Mouse (Mus musculus): ENCODE measurements around the gene Rpl23a. TPM values are rescaled to one million over a fixed set of nuclear protein-coding genes. Genes with fewer than 3 reads are reported as not detected.

Gene Rpl23a
- polyA plus RNA-seq, 1 experiment from 2014 or later, result 983 TPM

GRCm38 (mm10) chr11:78172034-78172747 lies 11.2 kb downstream of the Rpl23a start:
- H3K27me3 ChIP-seq, result no peaks in the 10 kb centered on the region
- peaks cover 10% of the 10 kb centered on the region for H3K4me1 ChIP-seq
- H3K9ac ChIP-seq, result no peak overlapping the region
- no peaks in the 10 kb centered on the region for H3K36me3 ChIP-seq
- H3K4me3 ChIP-seq, result no peak overlapping the region
- H3K9me3 ChIP-seq (replicated peaks), result no peaks in the 10 kb centered on the region
- no peak overlapping the region for H3K4me2 ChIP-seq (replicated peaks)
- 83% methylated on average over 16 of the region's 16 CpGs for WGBS
- H3K27ac ChIP-seq, result no peak overlapping the region
- ATAC-seq (ENCODE audit: low FRiP score), result no peak

DNA sequence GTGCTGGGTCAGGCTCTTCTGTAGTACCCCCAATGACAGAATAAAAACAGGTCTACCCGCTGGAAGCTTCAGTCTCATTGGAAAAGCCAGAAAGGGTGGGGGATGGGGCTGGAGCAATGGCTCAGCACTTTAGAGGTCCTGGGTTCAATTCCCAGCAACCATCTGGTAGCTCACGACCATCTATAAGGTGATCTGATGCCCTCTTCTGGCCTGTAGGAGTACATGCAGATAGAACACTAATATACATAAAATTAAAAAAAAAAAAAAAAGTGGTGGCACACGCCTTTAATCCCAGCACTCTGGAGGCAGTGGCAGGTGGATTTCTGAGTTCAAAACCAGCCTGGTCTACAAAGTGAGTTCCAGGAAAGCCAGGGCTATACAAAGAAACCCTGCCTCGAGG lies 12.1 kb downstream of the Rpl23a start:
- 66% methylated on average over 4 of the region's 4 CpGs for WGBS
- ATAC-seq (ENCODE audit: low FRiP score), result no peak
- no peak overlapping the region for H3K9ac ChIP-seq
- H3K27me3 ChIP-seq, result no peaks in the 10 kb centered on the region
- H3K4me3 ChIP-seq, result no peak overlapping the region
- H3K27ac ChIP-seq, result no peak overlapping the region
- H3K4me2 ChIP-seq (replicated peaks), result no peak overlapping the region
- H3K36me3 ChIP-seq, result no peaks in the 10 kb centered on the region
- no peaks in the 10 kb centered on the region for H3K9me3 ChIP-seq (replicated peaks)
- peaks cover 3% of the 10 kb centered on the region; the same call in 1 of the 2 replicates for H3K4me1 ChIP-seq

DNA sequence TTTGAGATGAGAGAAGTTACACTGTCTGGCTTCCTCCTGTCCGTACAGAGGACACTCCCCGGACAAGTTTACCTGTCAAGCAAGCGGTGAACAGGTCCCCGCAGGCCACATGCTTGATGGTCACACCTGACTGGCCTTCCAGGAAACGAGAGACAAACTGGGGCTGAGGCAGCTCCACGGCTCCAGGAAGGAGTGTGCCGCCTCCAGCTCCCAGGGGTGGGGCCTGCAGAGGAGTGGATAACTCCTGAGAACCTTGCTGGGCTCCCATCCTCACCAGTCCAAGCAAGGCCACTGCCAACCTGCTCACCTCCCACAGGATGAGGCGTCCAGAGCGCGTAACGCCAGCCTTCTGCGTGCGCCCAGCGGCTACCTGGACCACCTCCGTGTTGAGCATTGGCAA lies 13.1 kb downstream of the Rpl23a start:
- Histone ChIP-seq H3K36me3 (no peaks in the 10 kb centered on the region), H3K4me3 (no peak overlapping the region), H3K4me2 (replicated peaks) (no peak overlapping the region), H3K27me3 (no peaks in the 10 kb centered on the region), H3K9me3 (replicated peaks) (no peaks in the 10 kb centered on the region), H3K4me1 (peaks cover 7% of the 10 kb centered on the region), H3K9ac (no peak overlapping the region), H3K27ac (no peak overlapping the region)
- ATAC-seq (ENCODE audit: low FRiP score), result no peak
- 88% methylated on average over 15 of the region's 15 CpGs for WGBS

GRCm38 (mm10) chr11:78168541-78169468 lies 14.6 kb downstream of the Rpl23a start:
- no peak overlapping the region for H3K4me2 ChIP-seq (replicated peaks)
- no peak overlapping the region for H3K27ac ChIP-seq
- H3K36me3 ChIP-seq, result no peaks in the 10 kb centered on the region
- WGBS, result 65% methylated on average over 19 of the region's 19 CpGs
- peaks cover 9% of the 10 kb centered on the region for H3K4me1 ChIP-seq
- H3K9me3 ChIP-seq (replicated peaks), result no peaks in the 10 kb centered on the region
- no peak overlapping the region for H3K4me3 ChIP-seq
- no peaks in the 10 kb centered on the region for H3K27me3 ChIP-seq
- ATAC-seq (ENCODE audit: low FRiP score), result no peak
- no peak overlapping the region for H3K9ac ChIP-seq

DNA sequence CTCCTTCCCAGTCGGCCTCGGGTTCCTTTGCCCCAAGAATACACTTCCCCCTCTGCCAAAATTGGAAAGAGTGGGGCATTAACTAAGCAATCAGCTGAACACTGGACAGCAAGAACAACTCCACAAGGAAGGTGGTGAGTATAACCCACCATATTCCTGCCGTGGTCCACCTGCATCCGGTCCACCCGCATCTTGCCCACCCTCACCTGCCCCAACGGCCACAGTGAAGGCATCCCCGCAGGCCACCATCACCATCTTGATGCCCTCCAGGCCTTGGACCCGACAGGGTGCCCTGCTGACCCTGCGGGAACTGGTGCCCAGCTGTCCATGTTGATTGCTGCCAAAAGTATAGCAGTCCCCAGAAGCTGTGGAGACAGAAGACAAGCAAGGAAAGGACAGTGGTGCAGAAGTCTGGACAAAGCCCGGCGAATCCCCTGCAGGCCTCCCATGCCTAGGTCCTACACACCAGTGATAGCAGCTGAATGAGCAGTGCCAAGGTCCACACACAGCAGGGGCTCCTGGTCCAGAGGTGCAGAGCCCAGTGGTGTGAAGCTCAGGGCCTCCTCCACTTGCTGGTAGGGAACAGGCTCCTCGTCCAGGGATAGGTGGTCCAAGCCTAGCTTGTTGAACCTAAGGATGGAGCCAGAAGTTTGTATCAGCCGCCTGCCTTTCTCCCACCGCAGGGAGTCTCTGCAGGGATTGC lies 16.0 kb downstream of the Rpl23a start:
- H3K9me3 ChIP-seq (replicated peaks), result no peaks in the 10 kb centered on the region

DNA sequence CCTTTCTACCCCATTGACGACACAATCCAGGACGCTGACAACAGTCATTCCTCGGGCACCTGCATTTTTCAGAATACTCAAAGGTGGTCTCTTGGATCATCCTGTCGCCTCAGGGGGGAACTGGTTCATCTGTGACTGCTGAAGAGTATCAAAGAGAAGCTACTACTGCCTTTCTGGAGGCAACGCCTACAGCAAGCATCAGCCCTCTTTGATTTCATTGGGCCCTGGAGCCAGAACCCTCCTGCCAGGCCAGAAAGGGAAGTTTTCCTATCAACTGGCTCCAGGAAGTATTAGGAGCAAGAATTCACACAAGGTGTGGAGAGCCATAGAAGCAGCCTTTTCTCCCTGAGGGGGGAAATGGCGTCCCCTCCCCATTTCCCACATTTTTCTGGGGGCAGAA lies 16.7 kb downstream of the Rpl23a start:
- peaks cover 29% of the 10 kb centered on the region for H3K4me1 ChIP-seq
- H3K27me3 ChIP-seq, result no peaks in the 10 kb centered on the region
- no peak for ATAC-seq (ENCODE audit: low FRiP score)
- H3K4me3 ChIP-seq, result no peak overlapping the region
- no peak overlapping the region for H3K9ac ChIP-seq
- H3K9me3 ChIP-seq (replicated peaks), result no peaks in the 10 kb centered on the region
- H3K27ac ChIP-seq, result no peak overlapping the region
- peaks cover 9% of the 10 kb centered on the region for H3K36me3 ChIP-seq
- H3K4me2 ChIP-seq (replicated peaks), result no peak overlapping the region
- 78% methylated on average over 6 of the region's 6 CpGs for whole genome bisulfite sequencing

More for the DNA sequence above, 16.0 kb downstream of the Rpl23a start:
- Histone ChIP-seq H3K4me2 (replicated peaks) (no peak overlapping the region), H3K4me1 (peaks cover 23% of the 10 kb centered on the region), H3K4me3 (no peak overlapping the region), H3K36me3 (peaks cover 1% of the 10 kb centered on the region), H3K27me3 (no peaks in the 10 kb centered on the region), H3K9ac (no peak overlapping the region), H3K27ac (no peak overlapping the region)
- ATAC-seq (ENCODE audit: low FRiP score), result no peak
- 87% methylated on average over 14 of the region's 14 CpGs for WGBS

- Histone ChIP-seq H3K27me3 (no peaks in the 10 kb centered on the region), H3K36me3 (peaks cover 14% of the 10 kb centered on the region), H3K9ac (no peak overlapping the region), H3K4me2 (replicated peaks) (peak overlapping the region; percentile 84), H3K27ac (peak overlapping the region; percentile 97), H3K4me3 (peak overlapping the region; percentile 95), H3K4me1 (peaks cover 29% of the 10 kb centered on the region), H3K9me3 (replicated peaks) (no peaks in the 10 kb centered on the region)
- no peak for ATAC-seq (ENCODE audit: low FRiP score)
- 43% methylated on average over 4 of the region's 4 CpGs for WGBS
These were observed 17.2 kb downstream of the Rpl23a start for GRCm38 (mm10) chr11:78166161-78166560.

- Histone ChIP-seq H3K36me3 (peaks cover 18% of the 10 kb centered on the region), H3K9me3 (replicated peaks) (no peaks in the 10 kb centered on the region), H3K4me1 (peaks cover 29% of the 10 kb centered on the region), H3K4me3 (peak overlapping the region; percentile 95), H3K27ac (peak overlapping the region; percentile 97), H3K27me3 (no peaks in the 10 kb centered on the region), H3K9ac (peak overlapping the region; percentile 62), H3K4me2 (replicated peaks) (peak overlapping the region; percentile 84)
- ATAC-seq (ENCODE audit: low FRiP score), result peak; percentile 7; the same call in 1 of the 2 replicates
- WGBS, result 2% methylated on average over 16 of the region's 16 CpGs
These were observed 17.6 kb downstream of the Rpl23a start for GRCm38 (mm10) chr11:78165761-78166109.

GRCm38 (mm10) chr11:78164924-78165760 lies 18.2 kb downstream of the Rpl23a start, which contains the start of gene Traf4:
Gene Traf4 (minus strand): TSS chr11:78165589.
- Histone ChIP-seq H3K36me3 (peaks cover 24% of the 10 kb centered on the region), H3K4me3 (peak within 1 kb of the TSS; percentile 95), H3K9me3 (replicated peaks) (no peaks in the 10 kb centered on the region), H3K9ac (peak within 1 kb of the TSS; percentile 99), H3K27me3 (no peaks in the 10 kb centered on the region), H3K4me1 (peaks cover 29% of the 10 kb centered on the region), H3K4me2 (replicated peaks) (peak within 1 kb of the TSS; percentile 84), H3K27ac (peak within 1 kb of the TSS; percentile 97)
- peak; percentile 81 for ATAC-seq (ENCODE audit: low FRiP score)
- WGBS, result under 1% methylated on average over 44 of the region's 78 CpGs

- Histone ChIP-seq H3K4me3 (peak overlapping the region; percentile 95), H3K9ac (peak overlapping the region; percentile 99), H3K4me2 (replicated peaks) (peak overlapping the region; percentile 84), H3K4me1 (peaks cover 30% of the 10 kb centered on the region), H3K36me3 (peaks cover 30% of the 10 kb centered on the region), H3K27ac (peak overlapping the region; percentile 97), H3K27me3 (no peaks in the 10 kb centered on the region), H3K9me3 (replicated peaks) (no peaks in the 10 kb centered on the region)
- ATAC-seq (ENCODE audit: low FRiP score), result peak; percentile 18; the same call in 1 of the 2 replicates
- WGBS, result under 1% methylated on average over 14 of the region's 14 CpGs
These were observed 18.8 kb downstream of the Rpl23a start for GRCm38 (mm10) chr11:78164604-78164923.

GRCm38 (mm10) chr11:78163681-78164603 lies 19.4 kb downstream of the Rpl23a start:
- peak overlapping the region; percentile 95 for H3K4me3 ChIP-seq
- peak overlapping the region; percentile 97 for H3K27ac ChIP-seq
- H3K36me3 ChIP-seq, result peaks cover 36% of the 10 kb centered on the region
- no peaks in the 10 kb centered on the region for H3K27me3 ChIP-seq
- no peaks in the 10 kb centered on the region for H3K9me3 ChIP-seq (replicated peaks)
- H3K4me2 ChIP-seq (replicated peaks), result peak overlapping the region; percentile 84
- ATAC-seq (ENCODE audit: low FRiP score), result peak; percentile 77
- peak overlapping the region; percentile 99 for H3K9ac ChIP-seq
- 0% methylated on average over 22 of the region's 22 CpGs for WGBS
- peaks cover 34% of the 10 kb centered on the region for H3K4me1 ChIP-seq

Measured in hindbrain, embryonic 12.5 days (tissue).